Mouse (Mus musculus): ENCODE measurements around the gene Rad1. TPM values are rescaled to one million over a fixed set of nuclear protein-coding genes. Genes with fewer than 3 reads are reported as not detected.
"Not testable (repeated sequence)": the region's sequence is repeated elsewhere in the genome, so short reads cannot be mapped to it uniquely, and the experiment has no call there.

Gene Rad1
- polyA plus RNA-seq, 1 experiment from 2014 or later: 35.8 TPM

- H3K4me1 ChIP-seq; DNase-seq (ENCODE audit: low spot score); H3K9me3 ChIP-seq; H3K36me3 ChIP-seq; H3K27ac ChIP-seq; H3K27me3 ChIP-seq (ENCODE audit: insufficient read depth, poor library complexity, severe bottlenecking); H3K4me3 ChIP-seq: not testable (repeated sequence)
- WGBS: 89% methylated on average over 10 of the region's 10 CpGs
Measured at GRCm38 (mm10) chr15:10533361-10533760, 47.5 kb downstream of the Rad1 start.

- Histone ChIP-seq H3K4me1 (peaks cover 3% of the 10 kb centered on the region; the same call in 1 of the 2 replicates), H3K27ac (no peak overlapping the region), H3K4me3 (no peak overlapping the region), H3K9me3 (no peaks in the 10 kb centered on the region), H3K27me3 (ENCODE audit: insufficient read depth, poor library complexity, severe bottlenecking) (no peaks in the 10 kb centered on the region), H3K36me3 (no peaks in the 10 kb centered on the region)
- 70% methylated on average over 5 of the region's 5 CpGs for WGBS
- DNase-seq (ENCODE audit: low spot score): no peak
Measured at GRCm38 (mm10) chr15:10534591-10534990, 48.8 kb downstream of the Rad1 start.

- DNase-seq (ENCODE audit: low spot score): no peak
- Histone ChIP-seq H3K27ac (no peak overlapping the region), H3K27me3 (ENCODE audit: insufficient read depth, poor library complexity, severe bottlenecking) (no peaks in the 10 kb centered on the region), H3K36me3 (no peaks in the 10 kb centered on the region), H3K4me3 (no peak overlapping the region), H3K9me3 (no peaks in the 10 kb centered on the region), H3K4me1 (peaks cover 3% of the 10 kb centered on the region; the same call in 1 of the 2 replicates)
- 67% methylated on average over 7 of the region's 7 CpGs for WGBS
Measured at GRCm38 (mm10) chr15:10535969-10536368, 50.2 kb downstream of the Rad1 start.

- Histone ChIP-seq H3K36me3 (no peaks in the 10 kb centered on the region), H3K27me3 (ENCODE audit: insufficient read depth, poor library complexity, severe bottlenecking) (no peaks in the 10 kb centered on the region), H3K4me1 (no peaks in the 10 kb centered on the region), H3K4me3 (no peak overlapping the region), H3K27ac (no peak overlapping the region), H3K9me3 (no peaks in the 10 kb centered on the region)
- DNase-seq (ENCODE audit: low spot score): no peak
- WGBS: 81% methylated on average over 16 of the region's 16 CpGs
Measured at GRCm38 (mm10) chr15:10540271-10541088, 54.7 kb downstream of the Rad1 start.

Other genes with a start within 250 kb of the Rad1 start
- gene Gm21973, start 160.6 kb upstream of the Rad1 start, polyA plus RNA-seq (2016; fragmentation: Nextera tagmentation; extraction: Ambion mirVana): not detected in 2 replicates
- gene Agxt2, start 127.5 kb upstream of the Rad1 start, polyA plus RNA-seq (2016; fragmentation: Nextera tagmentation; extraction: Ambion mirVana): 0.40 TPM in 1 of 2 replicates, not detected in the other
- gene Dnajc21, start 15.5 kb upstream of the Rad1 start, polyA plus RNA-seq (2016; fragmentation: Nextera tagmentation; extraction: Ambion mirVana): 9.0 and 9.8 TPM in 2 replicates
- gene Brix1, start 71 bp upstream of the Rad1 start, polyA plus RNA-seq (2016; fragmentation: Nextera tagmentation; extraction: Ambion mirVana): 86.2 and 127 TPM in 2 replicates
- gene Ttc23l, start 72.7 kb downstream of the Rad1 start, polyA plus RNA-seq (2016; fragmentation: Nextera tagmentation; extraction: Ambion mirVana): not detected in 2 replicates
- 24.9 and 34.4 TPM in 2 replicates for gene Rai14, start 228.6 kb downstream of the Rad1 start, polyA plus RNA-seq (2016; fragmentation: Nextera tagmentation; extraction: Ambion mirVana)

All from heart, embryonic 10.5 days (tissue).